Mouse (Mus musculus): ENCODE data around the gene Lhx1.

DNA sequence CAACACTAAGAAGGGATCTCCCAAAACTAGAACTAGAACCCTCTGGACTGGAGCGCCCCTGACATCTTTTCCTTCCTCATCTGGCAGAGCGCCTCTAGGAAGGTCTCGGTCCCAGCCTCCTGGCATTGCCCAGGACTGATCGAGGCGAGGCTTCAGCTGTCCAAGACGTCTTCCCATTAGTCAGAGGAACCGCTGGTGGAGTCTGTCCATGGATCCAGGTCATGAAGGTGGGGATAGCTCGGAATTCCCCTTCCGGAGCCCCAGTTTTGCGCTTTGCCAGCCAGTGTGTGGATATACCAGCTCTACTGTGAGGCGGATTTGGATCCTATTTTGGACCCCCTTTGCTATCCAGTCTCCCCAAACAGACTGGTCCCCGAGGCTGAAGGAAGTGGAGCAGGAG is 6.3 kb downstream of the Lhx1 start:
- TF ChIP-seq CTCF (IDR thresholded peaks at IDR 0.05; ENCODE audit: low read depth) (no peak), EP300 (IDR thresholded peaks at IDR 0.05; ENCODE audit: low read depth) (no peak)
